Mouse (Mus musculus) limb, embryonic 12.5 days (tissue): ENCODE measurements around the gene Prrxl1. TPM values are rescaled to one million over a fixed set of nuclear protein-coding genes. Genes with fewer than 3 reads are reported as not detected.

Experiments
- ATAC-seq: fragments of 200-750 bp; cut with Nextera tagmentation; 2 replicates; pipeline ENCODE4 v1.8.0; 2017; ENCODE audit warnings: low read depth, moderate TSS enrichment; ENCODE audit not compliant: insufficient number of reproducible peaks, insufficient read depth, low FRiP score, low TSS enrichment
- H3K27ac ChIP-seq: fragments of 300-500 bp; sonication (generic); 2 replicates; pipeline ENCODE4 v1.5.1; 2016; ENCODE audit warnings: mild to moderate bottlenecking, moderate library complexity
- H3K27me3 ChIP-seq: fragments of 300-500 bp; sonication (generic); 2 replicates; pipeline ENCODE4 v1.6.1; 2016; ENCODE audit warnings: mild to moderate bottlenecking, moderate library complexity
- H3K36me3 ChIP-seq: fragments of 300-500 bp; sonication (generic); 2 replicates; pipeline ENCODE4 v1.6.1; 2016; ENCODE audit warnings: mild to moderate bottlenecking, moderate library complexity
- H3K4me1 ChIP-seq: fragments of 300-500 bp; sonication (generic); replicated peaks from 2 replicates; pipeline ENCODE4 v1.6.1; 2016
- H3K4me2 ChIP-seq: fragments of 300-500 bp; sonication (generic); 2 replicates; pipeline ENCODE4 v1.6.1; 2016; ENCODE audit warnings: mild to moderate bottlenecking, moderate library complexity
- H3K4me3 ChIP-seq: fragments of 300-500 bp; sonication (generic); replicated peaks from 2 replicates; pipeline ENCODE4 v1.5.1; 2016; ENCODE audit warnings: mild to moderate bottlenecking
- H3K9ac ChIP-seq: fragments of 300-500 bp; sonication (generic); replicated peaks from 2 replicates; pipeline ENCODE4 v1.6.1; 2016; ENCODE audit warnings: mild to moderate bottlenecking, moderate library complexity
- H3K9me3 ChIP-seq: fragments of 300-500 bp; sonication (generic); 2 replicates; pipeline ENCODE4 v1.6.1; 2016; ENCODE audit warnings: mild to moderate bottlenecking, moderate library complexity
- WGBS: fragments of 180-500 bp; shearing (Covaris S2); methylation state at CpG from one replicate; pipeline ENCODE4 v1.1.7; 2016; 5-methylcytosine and 5-hydroxymethylcytosine counted together
- polyA plus RNA-seq: library from polyadenylated mRNA; unstranded; fragments of >200 nt; fragmentation: Nextera tagmentation; extraction: Ambion mirVana; gene quantifications from 2 replicates; pipeline ENCODE4 v1.2.1, GENCODE M21; 2016

The Prrxl1 gene
- polyA plus RNA-seq = 0.59 TPM in 1 of 2 replicates, not detected in the other

GRCm38 (mm10) chr14:32599290-32600041 is at the start of gene Prrxl1:
Prrxl1 (plus strand) TSS chr14:32599407.
- under 1% methylated on average over 53 of the region's 53 CpGs for WGBS
- Histone ChIP-seq H3K4me3 (peak within 1 kb of the TSS; percentile 30), H3K4me2 (peak within 1 kb of the TSS; percentile 48), H3K9ac (no peak within 1 kb of the TSS), H3K4me1 (peaks cover 22% of the 10 kb centered on the region), H3K27me3 (peaks cover 95% of the 10 kb centered on the region), H3K27ac (no peak within 1 kb of the TSS), H3K9me3 (no peaks in the 10 kb centered on the region), H3K36me3 (no peaks in the 10 kb centered on the region)
- no peak for ATAC-seq

- H3K9me3 ChIP-seq = no peaks in the 10 kb centered on the region
- no peak for ATAC-seq
- no peak overlapping the region for H3K4me3 ChIP-seq
- H3K27me3 ChIP-seq = no peaks in the 10 kb centered on the region
- peaks cover 55% of the 10 kb centered on the region for H3K36me3 ChIP-seq
- H3K27ac ChIP-seq = no peak overlapping the region
- 85% methylated on average over 5 of the region's 5 CpGs for whole genome bisulfite sequencing
- H3K4me2 ChIP-seq = no peak overlapping the region
- peaks cover 10% of the 10 kb centered on the region for H3K4me1 ChIP-seq
- no peak overlapping the region for H3K9ac ChIP-seq
Observed at GRCm38 (mm10) chr14:32551854-32552253, 47.4 kb upstream of the Prrxl1 start.

- H3K27me3 ChIP-seq = no peaks in the 10 kb centered on the region
- H3K4me2 ChIP-seq = no peak overlapping the region
- no peak overlapping the region for H3K27ac ChIP-seq
- peaks cover 61% of the 10 kb centered on the region for H3K36me3 ChIP-seq
- no peak for ATAC-seq
- peaks cover 10% of the 10 kb centered on the region for H3K4me1 ChIP-seq
- no peaks in the 10 kb centered on the region for H3K9me3 ChIP-seq
- H3K4me3 ChIP-seq = no peak overlapping the region
- 77% methylated on average over 10 of the region's 10 CpGs for WGBS
- no peak overlapping the region for H3K9ac ChIP-seq
Observed at GRCm38 (mm10) chr14:32553198-32553903, 45.9 kb upstream of the Prrxl1 start.

- Histone ChIP-seq H3K4me3 (no peak overlapping the region), H3K36me3 (peaks cover 57% of the 10 kb centered on the region), H3K9me3 (no peaks in the 10 kb centered on the region), H3K27me3 (no peaks in the 10 kb centered on the region), H3K9ac (no peak overlapping the region), H3K4me2 (no peak overlapping the region), H3K27ac (no peak overlapping the region), H3K4me1 (peaks cover 10% of the 10 kb centered on the region)
- 26% methylated on average over 8 of the region's 8 CpGs for whole genome bisulfite sequencing
- ATAC-seq = no peak
Observed at GRCm38 (mm10) chr14:32554860-32555526, 44.2 kb upstream of the Prrxl1 start.

GRCm38 (mm10) chr14:32561428-32561827 is 37.8 kb upstream of the Prrxl1 start:
- no peaks in the 10 kb centered on the region for H3K27me3 ChIP-seq
- whole genome bisulfite sequencing = 97% methylated on average over 3 of the region's 3 CpGs
- H3K4me1 ChIP-seq = no peaks in the 10 kb centered on the region
- peaks cover 86% of the 10 kb centered on the region for H3K36me3 ChIP-seq
- H3K4me3 ChIP-seq = no peak overlapping the region
- no peak overlapping the region for H3K4me2 ChIP-seq
- no peak overlapping the region for H3K9ac ChIP-seq
- no peak overlapping the region for H3K27ac ChIP-seq
- ATAC-seq = no peak
- H3K9me3 ChIP-seq = no peaks in the 10 kb centered on the region

- no peak overlapping the region for H3K27ac ChIP-seq
- H3K4me3 ChIP-seq = no peak overlapping the region
- peaks cover 90% of the 10 kb centered on the region for H3K36me3 ChIP-seq
- H3K4me2 ChIP-seq = no peak overlapping the region
- WGBS = 93% methylated on average over 6 of the region's 6 CpGs
- ATAC-seq = no peak
- no peaks in the 10 kb centered on the region for H3K9me3 ChIP-seq
- no peaks in the 10 kb centered on the region for H3K27me3 ChIP-seq
- H3K9ac ChIP-seq = no peak overlapping the region
- H3K4me1 ChIP-seq = no peaks in the 10 kb centered on the region
Observed at GRCm38 (mm10) chr14:32563661-32564060, 35.5 kb upstream of the Prrxl1 start.

- Histone ChIP-seq H3K27me3 (no peaks in the 10 kb centered on the region), H3K4me2 (no peak overlapping the region), H3K9me3 (no peaks in the 10 kb centered on the region), H3K9ac (no peak overlapping the region), H3K4me3 (no peak overlapping the region), H3K27ac (no peak overlapping the region), H3K36me3 (peaks cover 81% of the 10 kb centered on the region), H3K4me1 (no peaks in the 10 kb centered on the region)
- no peak for ATAC-seq
- WGBS = 60% methylated on average over 8 of the region's 8 CpGs
Observed at GRCm38 (mm10) chr14:32572519-32572918, 26.7 kb upstream of the Prrxl1 start.

- ATAC-seq = no peak
- no peaks in the 10 kb centered on the region for H3K4me1 ChIP-seq
- no peak overlapping the region for H3K4me3 ChIP-seq
- no peak overlapping the region for H3K27ac ChIP-seq
- no peak overlapping the region for H3K9ac ChIP-seq
- H3K27me3 ChIP-seq = no peaks in the 10 kb centered on the region
- WGBS = 87% methylated on average over 2 of the region's 2 CpGs
- peaks cover 47% of the 10 kb centered on the region for H3K36me3 ChIP-seq
- H3K9me3 ChIP-seq = no peaks in the 10 kb centered on the region
- H3K4me2 ChIP-seq = no peak overlapping the region
Observed at GRCm38 (mm10) chr14:32578420-32578819, 20.8 kb upstream of the Prrxl1 start.

- Histone ChIP-seq H3K4me1 (no peaks in the 10 kb centered on the region), H3K4me3 (no peak overlapping the region), H3K4me2 (no peak overlapping the region), H3K9ac (no peak overlapping the region), H3K27ac (no peak overlapping the region), H3K9me3 (no peaks in the 10 kb centered on the region), H3K27me3 (0 out of 2 replicates have a peak, but pooled peaks cover 5% of the 10 kb centered on the region), H3K36me3 (peaks cover 2% of the 10 kb centered on the region)
- 93% methylated on average over 9 of the region's 9 CpGs for WGBS
- no peak for ATAC-seq
Observed at GRCm38 (mm10) chr14:32583696-32584095, 15.5 kb upstream of the Prrxl1 start.

- 15% methylated on average over 10 of the region's 10 CpGs for WGBS
- no peak overlapping the region for H3K27ac ChIP-seq
- H3K36me3 ChIP-seq = no peaks in the 10 kb centered on the region
- ATAC-seq = no peak
- H3K4me2 ChIP-seq = no peak overlapping the region
- no peak overlapping the region for H3K9ac ChIP-seq
- no peaks in the 10 kb centered on the region for H3K4me1 ChIP-seq
- no peak overlapping the region for H3K4me3 ChIP-seq
- peaks cover 17% of the 10 kb centered on the region for H3K27me3 ChIP-seq
- no peaks in the 10 kb centered on the region for H3K9me3 ChIP-seq
Observed at GRCm38 (mm10) chr14:32587013-32587784, 12.0 kb upstream of the Prrxl1 start.

GRCm38 (mm10) chr14:32590377-32590776 is 8.8 kb upstream of the Prrxl1 start:
- Histone ChIP-seq H3K27me3 (peaks cover 46% of the 10 kb centered on the region), H3K4me2 (no peak overlapping the region), H3K27ac (no peak overlapping the region), H3K36me3 (no peaks in the 10 kb centered on the region), H3K9ac (no peak overlapping the region), H3K4me1 (no peaks in the 10 kb centered on the region), H3K4me3 (no peak overlapping the region), H3K9me3 (no peaks in the 10 kb centered on the region)
- 66% methylated on average over 3 of the region's 3 CpGs for WGBS
- ATAC-seq = no peak
